Mouse (Mus musculus): ENCODE results near the gene 1700017B05Rik.
A peak's percentile ranks its signal among the peaks of the same experiment; 100 is the strongest.
"Not testable (repeated sequence)": the region's sequence is repeated elsewhere in the genome, so short reads cannot be mapped to it uniquely, and the experiment has no call there.

Gene 1700017B05Rik

DNA sequence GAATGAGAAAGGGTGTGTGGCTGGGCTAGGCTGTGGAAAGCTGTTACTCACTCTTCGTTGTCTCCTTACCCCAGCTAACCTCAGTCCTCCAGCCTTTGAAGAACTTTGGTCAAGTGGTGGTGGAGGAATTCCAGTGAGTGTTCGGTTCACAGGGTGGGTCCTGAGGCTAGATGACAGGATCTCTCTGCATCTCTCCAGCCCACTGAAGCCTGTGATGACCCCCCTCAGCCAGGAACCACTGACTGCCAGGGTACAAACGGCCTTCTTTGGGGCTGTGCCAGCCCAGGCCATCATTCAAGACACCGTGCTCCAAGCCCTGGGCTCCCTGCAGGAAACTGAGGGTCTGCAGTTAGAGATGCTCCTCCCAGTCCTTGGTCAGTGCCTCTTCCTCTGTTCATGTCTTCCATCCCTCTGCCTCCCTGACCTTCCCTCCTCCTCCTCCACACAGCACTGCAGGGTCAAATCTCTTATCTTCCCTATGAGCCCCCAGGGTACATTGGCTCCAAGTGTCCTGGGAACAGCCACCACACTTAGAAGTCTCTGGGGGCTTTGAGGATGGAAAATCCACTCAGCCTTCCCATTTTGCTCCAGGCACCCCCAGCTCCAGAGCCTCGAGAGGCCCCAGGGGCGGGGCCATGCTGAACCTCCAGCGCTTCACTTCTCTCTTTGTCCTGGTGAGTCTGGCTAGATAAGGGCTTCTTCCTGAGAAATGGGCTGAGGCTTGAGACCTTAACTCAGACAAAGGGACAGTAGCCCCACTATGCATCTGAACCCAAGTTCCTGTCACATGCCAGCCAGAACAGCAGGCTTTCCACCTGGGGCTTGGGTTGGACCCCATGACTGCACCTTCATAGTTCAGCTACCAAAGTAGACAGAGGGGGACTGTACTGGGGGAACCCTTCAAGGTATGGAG, 14.1 kb downstream of the 1700017B05Rik start:
- no peak for DNase-seq (ENCODE audit: inconsistent ontology term)

DNA sequence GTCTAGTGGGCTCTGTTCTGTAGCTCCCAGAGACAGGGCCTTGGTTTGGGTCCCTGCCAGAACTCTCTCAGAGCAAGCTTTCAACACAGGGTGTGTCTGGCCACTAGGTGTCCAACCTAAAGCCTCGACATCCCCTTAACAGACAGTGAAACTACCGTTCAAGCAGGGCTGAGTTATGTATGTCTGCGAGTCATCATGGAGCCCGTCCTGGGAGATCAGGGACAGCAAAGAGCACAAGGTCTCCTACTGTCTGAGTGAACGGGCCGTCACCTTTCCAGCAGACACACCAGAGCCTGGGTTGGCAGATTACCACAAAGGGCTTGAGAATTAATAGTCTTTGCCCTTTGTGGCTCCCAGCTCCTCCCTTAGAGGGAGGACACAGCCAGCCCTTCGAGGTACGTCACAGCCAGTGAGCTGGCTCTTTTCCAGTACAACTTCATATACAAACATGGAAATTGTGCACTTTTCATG, 15.2 kb downstream of the 1700017B05Rik start:
- no peak for DNase-seq (ENCODE audit: inconsistent ontology term)

- DNase-seq (ENCODE audit: inconsistent ontology term) = no peak
Measured at GRCm38 (mm10) chr9:57246482-57246881, 15.9 kb downstream of the 1700017B05Rik start.

GRCm38 (mm10) chr9:57244106-57244685, 18.2 kb downstream of the 1700017B05Rik start:
- no peak for DNase-seq (ENCODE audit: inconsistent ontology term)

DNA sequence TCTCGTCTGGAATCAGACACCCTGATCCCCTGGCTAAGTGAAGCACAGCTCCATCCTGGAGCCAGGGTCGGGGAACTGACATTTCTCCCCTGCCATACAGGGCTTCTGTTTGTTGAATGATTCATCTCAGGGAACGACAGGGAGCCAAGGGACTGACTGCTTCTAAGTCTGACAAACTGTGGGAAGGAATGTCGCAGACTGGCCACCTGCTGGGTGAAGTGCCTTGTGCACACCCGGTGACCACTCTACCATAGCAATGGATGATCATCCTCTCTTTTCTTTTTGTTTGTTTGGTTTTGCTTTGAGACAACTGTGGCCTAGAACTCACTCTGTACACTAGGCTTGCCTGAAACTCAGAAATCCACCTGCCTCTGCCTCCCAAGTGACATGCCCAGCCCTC, 19.5 kb downstream of the 1700017B05Rik start:
- DNase-seq (ENCODE audit: inconsistent ontology term) = peak; percentile 46

GRCm38 (mm10) chr9:57241111-57241510, 21.3 kb downstream of the 1700017B05Rik start:
- no peak for DNase-seq (ENCODE audit: inconsistent ontology term)

DNA sequence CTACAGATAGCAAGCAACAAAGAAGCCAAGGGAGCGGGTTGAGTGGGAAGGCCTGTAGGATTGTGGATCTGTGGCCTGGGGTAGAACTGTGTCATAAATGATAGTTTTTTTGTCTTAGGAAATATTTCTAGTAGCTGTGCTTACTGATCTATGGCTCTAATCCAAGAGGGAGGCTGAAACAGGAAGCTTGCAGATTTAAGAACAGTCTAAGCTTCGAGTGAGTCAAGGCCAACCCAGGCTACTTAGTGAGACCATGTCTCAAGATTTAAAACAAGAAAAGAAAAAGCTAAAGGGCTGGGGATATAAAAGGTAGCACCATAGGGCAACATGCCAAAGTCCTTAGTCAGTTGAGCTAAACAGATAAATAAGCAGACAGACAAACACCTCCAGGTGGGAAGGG, 24.2 kb downstream of the 1700017B05Rik start:
- no peak for DNase-seq (ENCODE audit: inconsistent ontology term)

DNA sequence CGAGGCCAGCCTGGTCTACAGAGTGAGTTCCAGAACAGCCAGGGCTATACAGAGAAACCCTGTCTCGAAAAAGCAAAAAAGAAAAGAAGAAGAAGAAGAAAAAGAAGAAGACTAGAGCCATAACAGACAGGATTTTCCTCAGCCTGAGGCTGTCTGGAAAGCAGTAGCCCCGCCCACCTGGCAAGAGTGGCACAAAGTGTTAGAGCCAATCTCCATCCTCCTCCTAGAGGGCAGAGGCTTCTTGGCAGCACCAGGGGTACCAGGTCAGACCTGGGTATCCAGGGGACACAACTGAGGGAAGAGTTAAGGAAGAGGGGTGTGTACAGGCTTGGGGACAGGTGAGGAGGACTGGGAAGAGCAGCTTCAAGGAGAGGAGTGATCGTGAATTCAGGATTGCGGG, 24.7 kb downstream of the 1700017B05Rik start:
- no peak for DNase-seq (ENCODE audit: inconsistent ontology term)

DNA sequence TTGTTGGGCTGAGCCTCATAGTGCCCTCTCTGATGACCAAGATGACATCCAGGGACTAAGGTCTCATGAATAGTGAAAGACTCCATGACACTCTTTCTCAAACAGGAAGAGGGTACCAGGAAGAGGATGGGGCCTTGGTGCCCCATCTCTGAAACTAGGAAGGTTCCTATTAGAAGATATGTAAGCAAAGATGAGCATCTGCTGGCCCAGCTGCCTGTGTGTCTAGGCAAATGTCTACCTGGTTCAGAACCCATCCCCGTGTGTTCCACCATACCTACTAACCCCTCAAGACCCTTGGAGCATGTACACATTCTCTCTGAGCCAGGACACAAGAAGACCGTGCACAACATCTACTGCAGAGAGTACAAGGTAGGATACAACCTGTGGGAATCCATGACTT, 26.2 kb downstream of the 1700017B05Rik start, which contains the start of gene Trcg1:
Trcg1 (plus strand) TSS at position 301 of the 400 bp plus-strand sequence.
- no peak for DNase-seq (ENCODE audit: inconsistent ontology term)

DNA sequence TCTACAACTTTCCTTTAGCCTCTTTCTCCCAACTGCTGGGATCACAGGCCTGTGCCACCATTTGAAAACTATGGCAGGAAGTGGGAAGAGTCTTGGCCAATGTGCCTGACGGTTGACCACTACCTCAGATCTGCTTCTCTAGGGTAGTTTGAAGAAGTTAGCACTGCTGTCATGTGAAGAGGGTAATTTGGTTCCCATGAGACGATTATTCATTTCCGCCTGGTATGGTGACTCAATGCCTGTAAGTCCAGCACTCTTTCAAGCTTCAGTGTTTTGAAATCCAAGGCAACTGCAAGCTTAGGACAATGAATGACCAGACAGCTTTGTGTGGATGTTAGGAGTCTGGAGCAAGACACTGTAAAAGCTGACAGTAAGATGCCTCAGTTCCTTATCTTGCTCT, 28.6 kb downstream of the 1700017B05Rik start:
- DNase-seq (ENCODE audit: inconsistent ontology term) = peak; percentile 14

- DNase-seq (ENCODE audit: inconsistent ontology term) = no peak
Measured at GRCm38 (mm10) chr9:57233142-57233541, 29.3 kb downstream of the 1700017B05Rik start.

DNA sequence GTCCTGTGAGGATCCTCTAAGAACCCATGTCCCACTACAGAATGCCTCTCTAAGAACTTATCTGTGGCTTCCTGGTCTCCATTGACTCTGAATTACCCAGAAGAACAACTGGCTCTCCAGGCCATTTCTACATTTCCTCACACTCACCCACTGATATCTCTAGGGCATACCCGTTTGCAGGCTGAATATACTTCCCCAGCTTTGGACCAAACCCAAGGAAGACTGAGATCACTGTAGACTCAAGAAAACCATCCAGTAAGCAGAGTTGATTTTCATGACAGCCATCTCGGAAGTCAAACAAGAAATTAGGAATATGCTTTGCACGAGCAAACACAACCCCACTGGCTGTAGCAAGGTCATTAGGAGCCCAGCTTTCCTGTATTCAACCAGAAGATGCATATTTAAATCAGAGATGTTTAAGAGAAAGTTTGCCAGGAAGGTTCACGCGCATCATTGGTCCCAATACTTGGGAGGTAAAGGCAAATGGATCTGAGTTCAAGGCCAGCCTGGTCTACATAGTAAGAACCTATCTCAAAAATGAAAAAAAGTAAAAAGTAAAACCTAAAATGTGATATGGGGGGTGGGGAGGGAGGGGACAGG, 30.0 kb downstream of the 1700017B05Rik start:
- DNase-seq (ENCODE audit: inconsistent ontology term) = no peak

DNA sequence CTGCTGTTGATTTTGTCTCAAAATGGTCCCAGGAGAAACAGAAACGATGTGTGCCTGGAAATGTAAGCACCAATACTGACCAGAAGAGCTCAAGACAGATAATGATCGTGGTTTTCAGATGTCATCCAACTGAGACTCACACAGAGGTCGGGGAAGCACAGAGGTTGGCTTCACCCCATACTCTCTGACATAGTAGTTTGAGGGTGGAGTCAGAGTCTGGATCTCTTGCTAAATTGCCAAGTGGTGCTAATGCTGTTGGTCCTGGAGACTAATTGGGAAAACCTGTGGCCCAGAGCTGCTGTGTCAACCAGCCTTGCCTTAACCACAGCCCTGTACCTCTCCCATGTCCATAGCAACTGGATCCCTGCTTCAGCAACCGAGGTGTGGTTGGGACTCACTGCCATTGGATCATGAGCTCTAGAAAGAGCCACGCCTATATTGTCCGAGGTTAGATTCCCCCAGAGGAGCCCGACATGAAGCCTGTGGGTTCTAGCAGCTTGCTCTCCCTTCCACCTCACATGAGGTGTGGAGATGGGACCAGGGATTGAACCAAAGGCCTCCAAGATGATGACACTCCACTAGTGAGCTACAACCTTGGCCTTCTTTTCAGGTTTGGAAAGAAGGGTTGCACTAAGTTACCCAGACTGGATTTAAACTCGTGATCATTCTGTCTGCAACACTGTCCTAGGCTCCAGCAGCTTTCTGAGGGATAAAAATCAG, 30.7 kb downstream of the 1700017B05Rik start:
- no peak for DNase-seq (ENCODE audit: inconsistent ontology term)

GRCm38 (mm10) chr9:57230146-57230783, 32.1 kb downstream of the 1700017B05Rik start:
- no peak for DNase-seq (ENCODE audit: inconsistent ontology term)

DNA sequence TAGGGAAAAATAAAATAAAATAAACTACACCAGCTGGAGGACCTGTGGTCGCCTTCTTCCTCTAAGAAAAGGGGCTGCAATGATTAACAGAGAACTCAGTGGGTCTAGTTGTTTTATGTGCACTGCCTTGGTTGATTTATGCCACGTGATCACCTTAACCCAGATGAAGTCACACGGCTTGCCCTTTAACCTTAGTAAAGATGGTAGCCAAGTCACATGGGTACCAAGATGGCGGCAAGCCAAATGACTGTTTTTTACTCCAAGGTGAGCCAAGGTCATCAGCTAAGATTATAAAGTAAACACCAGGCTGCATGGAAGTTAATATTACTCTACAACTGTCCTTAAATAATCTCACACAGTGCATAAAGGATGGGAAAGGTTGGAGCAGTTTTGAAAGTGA, 32.7 kb downstream of the 1700017B05Rik start:
- DNase-seq (ENCODE audit: inconsistent ontology term) = no peak

GRCm38 (mm10) chr9:57228186-57228585, 34.2 kb downstream of the 1700017B05Rik start:
- no peak for DNase-seq (ENCODE audit: inconsistent ontology term)

DNA sequence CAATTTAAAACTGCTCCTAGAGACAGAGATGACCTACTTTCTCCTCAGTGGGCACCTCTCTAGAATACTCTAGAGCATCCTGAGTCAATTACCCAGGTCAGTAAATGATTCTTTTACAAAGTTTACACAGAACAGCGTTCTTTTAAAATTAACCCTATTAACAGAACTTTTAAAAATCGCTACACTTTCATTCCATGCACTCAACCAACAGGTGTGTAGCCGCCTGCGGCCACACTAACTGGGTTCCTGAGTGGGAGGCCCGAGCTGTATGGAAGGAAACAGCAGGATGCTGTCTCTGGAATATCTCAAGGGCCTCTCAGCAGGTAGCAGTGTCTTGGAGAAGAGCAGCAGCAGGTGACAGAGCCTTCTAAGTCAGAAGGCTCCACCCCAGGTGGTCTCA, 35.2 kb downstream of the 1700017B05Rik start:
- no peak for DNase-seq (ENCODE audit: inconsistent ontology term)

DNA sequence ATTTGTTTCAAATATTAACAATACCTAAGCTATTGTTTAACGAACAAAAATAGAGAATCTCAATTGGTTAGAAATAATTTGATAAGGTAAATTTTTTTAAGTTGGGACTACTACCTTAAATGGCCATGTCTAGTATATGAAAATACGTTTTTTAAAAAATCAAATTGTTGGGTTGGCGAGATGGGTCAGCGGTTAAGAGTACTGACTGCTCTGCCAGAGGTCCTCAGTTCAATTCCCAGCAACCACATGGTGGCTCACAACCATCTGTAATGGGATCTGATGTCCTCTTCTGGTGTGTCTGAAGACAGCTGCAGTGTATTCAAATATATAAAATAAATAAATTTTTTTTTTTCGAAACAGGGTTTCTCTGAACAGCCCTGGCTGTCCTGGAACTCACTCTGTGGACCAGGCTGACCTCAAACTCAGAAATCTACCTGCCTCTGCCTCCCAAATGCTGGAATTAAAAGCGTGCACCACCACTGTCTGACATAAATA, 35.7 kb downstream of the 1700017B05Rik start:
- not testable (repeated sequence) for DNase-seq (ENCODE audit: inconsistent ontology term)

DNA sequence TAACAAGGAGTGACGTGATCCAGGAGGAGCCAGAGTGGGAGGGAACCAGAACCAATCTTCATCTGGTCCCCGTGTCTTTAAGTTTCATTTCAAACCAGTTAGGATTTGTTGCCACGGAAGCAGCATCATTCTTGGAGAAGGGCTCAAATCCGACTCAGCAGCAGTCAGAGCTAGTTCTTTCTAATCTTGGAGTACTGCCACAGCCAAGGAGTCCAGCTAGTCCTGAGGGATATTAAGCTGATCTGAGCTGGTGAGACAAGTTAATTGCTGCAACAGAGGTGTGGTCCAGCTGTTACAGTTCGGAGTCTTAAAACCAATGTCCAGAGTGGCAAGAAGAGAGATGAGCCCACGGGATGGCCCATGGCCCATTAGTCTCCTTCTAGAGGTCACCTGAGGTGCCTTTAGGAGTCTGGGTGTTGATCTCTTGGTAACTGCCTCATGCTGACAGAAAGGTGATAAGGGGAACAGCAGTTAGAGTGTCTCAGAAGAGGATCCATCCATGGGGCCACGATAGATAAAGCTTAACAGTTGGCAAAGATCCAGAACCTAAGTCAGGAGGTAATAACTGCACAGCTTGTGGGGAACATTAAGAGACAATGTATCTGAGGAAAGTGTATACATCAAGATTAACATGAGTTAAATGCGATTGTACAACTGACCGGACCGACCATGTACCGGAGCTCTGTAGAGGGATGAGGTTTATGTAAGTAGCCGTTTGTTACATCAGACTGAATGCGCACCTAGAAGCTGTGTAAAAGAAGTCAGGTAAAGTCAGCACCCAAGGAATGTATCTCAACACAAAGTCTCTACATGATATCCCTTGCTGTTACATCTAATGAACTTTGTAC, 36.4 kb downstream of the 1700017B05Rik start:
- DNase-seq (ENCODE audit: inconsistent ontology term) = no peak

DNA sequence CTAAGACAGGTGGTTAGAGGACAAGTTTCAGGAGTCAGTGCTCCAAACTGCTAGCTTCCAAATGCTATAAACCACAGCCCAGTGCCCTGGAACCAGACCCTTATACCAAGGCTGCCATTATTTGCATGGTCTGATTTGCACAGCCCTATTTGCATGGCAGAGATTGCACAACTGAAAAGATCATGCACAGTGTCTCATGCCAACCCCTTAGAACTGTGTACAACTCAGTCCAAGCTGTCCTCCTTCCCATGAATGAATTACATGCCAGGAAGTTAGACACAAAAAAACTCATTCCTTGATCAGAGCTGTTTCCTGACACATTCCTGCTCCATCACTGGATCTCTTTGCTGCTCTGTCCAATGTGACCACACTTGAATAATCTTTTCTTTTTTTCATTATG, 39.1 kb downstream of the 1700017B05Rik start:
- DNase-seq (ENCODE audit: inconsistent ontology term) = peak; percentile 48

All from Muller cell, postnatal 12 days (primary cell).